In genomic region chr11:116296191-116296734, GRCm38 (mm10) we compare ENCODE assay signal across 19 mouse cellular contexts. TPM values are rescaled to one million over a fixed set of nuclear protein-coding genes. Genes with fewer than 3 reads are reported as not detected.
"Had no signal": no experiment of that assay in that cellular context is flagged by ENCODE, and none has a peak within 500 bp of the region (broad histone marks: within the 10 kb centered on the region; RNA-seq: fewer than 3 reads in every experiment).

No protein-coding gene starts in this region.

- H3K27ac ChIP-seq: limb, embryonic 13.5 days; liver, embryonic 14.5 days; midbrain, embryonic 12.5 days; neural tube, embryonic 15.5 days had no signal

- DNase-seq: kidney, postnatal 10 days; kidney, postnatal 4 days; left cerebral cortex, postnatal 4 days; retina, postnatal 1 day; right cerebral cortex, postnatal 4 days; thymus, adult 2 months; thymus, postnatal 25 days had no signal

- H3K4me1 ChIP-seq: limb, embryonic 13.5 days; midbrain, embryonic 12.5 days; neural tube, embryonic 15.5 days had no signal

- H3K4me3 ChIP-seq: limb, embryonic 13.5 days; midbrain, embryonic 12.5 days; neural tube, embryonic 15.5 days had no signal

- H3K9ac ChIP-seq: limb, embryonic 13.5 days; liver, embryonic 14.5 days; midbrain, embryonic 12.5 days; neural tube, embryonic 15.5 days had no signal

- H3K9me3 ChIP-seq: limb, embryonic 13.5 days; midbrain, embryonic 12.5 days; neural tube, embryonic 15.5 days had no signal

- H3K27me3 ChIP-seq: limb, embryonic 13.5 days; midbrain, embryonic 12.5 days; neural tube, embryonic 15.5 days had no signal

- H3K4me2 ChIP-seq: limb, embryonic 13.5 days; midbrain, embryonic 12.5 days; neural tube, embryonic 15.5 days had no signal

RNA-seq across cellular contexts. Expression of gene Galr2, which starts 15.5 kb away (rescaled TPM):
- total RNA-seq: layer of hippocampus, adult 8-10 months; layer of hippocampus, postnatal 14 days; left cerebral cortex, adult 18-20 months; left cerebral cortex, postnatal 10 days; liver, adult 2 months; megakaryocyte-erythroid progenitor cell, adult 5-6 weeks; midbrain, postnatal 0 days had no signal
- polyA plus RNA-seq: kidney, embryonic 14.5 days; liver, adult 2 months had no signal
